Comparison of ENCODE assay signal across 11 mouse cellular contexts in the genomic region with DNA sequence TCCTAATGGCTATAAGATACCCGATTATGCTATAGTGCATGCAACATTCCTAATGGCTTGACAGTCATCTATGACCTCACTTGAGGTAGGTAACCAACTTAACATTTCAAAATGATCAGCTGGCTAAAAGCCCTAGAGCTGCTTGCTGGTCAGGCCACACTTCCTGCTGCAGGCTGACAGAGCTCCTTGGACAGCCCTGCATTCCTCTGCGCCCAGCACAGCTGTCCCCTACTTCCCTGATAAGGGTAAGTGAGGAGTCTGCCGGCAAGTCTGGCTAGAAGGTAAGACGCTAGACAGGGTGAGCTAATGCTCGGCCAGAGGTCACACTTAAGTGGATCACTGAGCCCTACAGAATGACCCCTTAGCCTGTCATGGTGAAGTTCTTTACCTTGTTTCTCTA. TPM values are rescaled to one million over a fixed set of nuclear protein-coding genes. Genes with fewer than 3 reads are reported as not detected.
A peak's percentile ranks its signal among the peaks of the same experiment; 100 is the strongest.
DNase-seq lines count a peak whose midpoint lies in the region; ATAC-seq and TF ChIP-seq lines count a peak whose summit lies in the region.
"Had no signal": no experiment of that assay in that cellular context is flagged by ENCODE, and none has a peak within 500 bp of the region (broad histone marks: within the 10 kb centered on the region; RNA-seq: fewer than 3 reads in every experiment).

No protein-coding gene starts in this region.

- DNase-seq in kidney, adult 2 months, result peak; percentile 23
- DNase-seq in kidney, adult 9 months, result no peak
- peak; percentile 54 for DNase-seq in lung, postnatal 0 days (ENCODE audit: low spot score)
- DNase-seq in lung, postnatal 36 days, result no peak
- DNase-seq in heart, postnatal 0 days (ENCODE audit: low spot score), result no peak
- peak; percentile 52 for DNase-seq in yolk sac, embryonic 10.5 days (ENCODE audit: low spot score)
- DNase-seq in left cerebral cortex, postnatal 25 days (ENCODE audit: low spot score in 2 of 2), result no peak
- DNase-seq: cerebellum, adult 11-12 months; spleen, adult 18-20 months had no signal

- H3K4me1 ChIP-seq in kidney, adult 2 months (ENCODE audit: control insufficient read depth, insufficient read depth, low read length), result 0 out of 2 replicates have a peak, but pooled peaks cover 6% of the 10 kb centered on the region
- peaks cover 20% of the 10 kb centered on the region for H3K4me1 ChIP-seq in lung, postnatal 0 days (ENCODE audit: insufficient read depth, low read depth, low read length)
- H3K4me1 ChIP-seq in heart, postnatal 0 days (ENCODE audit: control insufficient read depth, insufficient read depth), result peaks cover 37% of the 10 kb centered on the region

- no peak overlapping the region; the same call in 1 of the 2 replicates for H3K27ac ChIP-seq in kidney, adult 2 months (ENCODE audit: insufficient read depth, low read depth, low read length)
- no peak overlapping the region for H3K27ac ChIP-seq in lung, postnatal 0 days (ENCODE audit: low read length)
- peak overlapping the region; percentile 7 for H3K27ac ChIP-seq in heart, postnatal 0 days (ENCODE audit: low read depth)
- H3K27ac ChIP-seq: midbrain, embryonic 12.5 days; neural tube, embryonic 12.5 days had no signal

- no peak for TF ChIP-seq POLR2A in kidney, adult 2 months (IDR thresholded peaks at IDR 0.05; ENCODE audit: low read depth, low read length)

- no peaks in the 10 kb centered on the region for H3K27me3 ChIP-seq in kidney, adult 2 months (replicated peaks; ENCODE audit: control insufficient read depth, insufficient read depth, low read length)
- H3K27me3 ChIP-seq in lung, postnatal 0 days (replicated peaks; ENCODE audit: insufficient read depth, low read length), result no peaks in the 10 kb centered on the region
- no peaks in the 10 kb centered on the region for H3K27me3 ChIP-seq in heart, postnatal 0 days (ENCODE audit: control insufficient read depth, insufficient read depth, low read length)
- H3K27me3 ChIP-seq: midbrain, embryonic 12.5 days; neural tube, embryonic 12.5 days had no signal

- no peak for TF ChIP-seq CTCF in kidney, adult 2 months (conservative IDR thresholded peaks at IDR 0.05; ENCODE audit: insufficient read depth, insufficient read length, low read depth, low read length)
- TF ChIP-seq CTCF in lung, postnatal 0 days (IDR thresholded peaks at IDR 0.05), result no peak
- no peak for TF ChIP-seq CTCF in heart, postnatal 0 days (IDR thresholded peaks at IDR 0.05; ENCODE audit: low read depth)

- no peaks in the 10 kb centered on the region for H3K9me3 ChIP-seq in lung, postnatal 0 days (ENCODE audit: low read length)
- no peaks in the 10 kb centered on the region for H3K9me3 ChIP-seq in heart, postnatal 0 days (replicated peaks; ENCODE audit: control insufficient read depth, low read length)
- H3K9me3 ChIP-seq: midbrain, embryonic 12.5 days; neural tube, embryonic 12.5 days had no signal

- ATAC-seq in lung, postnatal 0 days, result peak; percentile 55
- ATAC-seq in heart, postnatal 0 days (ENCODE audit: insufficient read depth, low read depth), result 0 out of 2 replicates have a peak, but pooled peaks have one; percentile 32

- H3K4me3 ChIP-seq in kidney, adult 2 months (ENCODE audit: insufficient read depth, low read depth, low read length), result no peak overlapping the region
- H3K4me3 ChIP-seq in lung, postnatal 0 days (ENCODE audit: low read depth, low read length), result no peak overlapping the region
- no peak overlapping the region for H3K4me3 ChIP-seq in heart, postnatal 0 days (ENCODE audit: low read depth, low read length)
- H3K4me3 ChIP-seq: midbrain, embryonic 12.5 days; neural tube, embryonic 12.5 days had no signal

- no peak overlapping the region for H3K4me2 ChIP-seq in lung, postnatal 0 days (replicated peaks; ENCODE audit: low read depth, low read length)
- H3K4me2 ChIP-seq in heart, postnatal 0 days (ENCODE audit: low read depth, low read length), result no peak overlapping the region
- H3K4me2 ChIP-seq: midbrain, embryonic 12.5 days; neural tube, embryonic 12.5 days had no signal

- intact Hi-C loops in left cerebral cortex, postnatal 25 days (cut with DNase I), result no loop called here

- 42% methylated on average over 5 of the region's 5 CpGs for WGBS in kidney, adult 2 months
- 14% methylated on average over 5 of the region's 5 CpGs for WGBS in lung, postnatal 0 days
- WGBS in heart, postnatal 0 days, result 9% methylated on average over 5 of the region's 5 CpGs

- no peak overlapping the region for H3K9ac ChIP-seq in lung, postnatal 0 days (replicated peaks; ENCODE audit: low read depth)
- no peak overlapping the region for H3K9ac ChIP-seq in heart, postnatal 0 days (replicated peaks; ENCODE audit: low read depth, low read length)
- H3K9ac ChIP-seq: midbrain, embryonic 12.5 days; neural tube, embryonic 12.5 days had no signal

- no peaks in the 10 kb centered on the region for H3K36me3 ChIP-seq in kidney, adult 2 months (ENCODE audit: control insufficient read depth, insufficient read depth, low read length)
- H3K36me3 ChIP-seq in lung, postnatal 0 days (ENCODE audit: insufficient read depth, low read length), result no peaks in the 10 kb centered on the region
- no peaks in the 10 kb centered on the region for H3K36me3 ChIP-seq in heart, postnatal 0 days (replicated peaks; ENCODE audit: control insufficient read depth, insufficient read depth, low read length)
- H3K36me3 ChIP-seq: midbrain, embryonic 12.5 days; neural tube, embryonic 12.5 days had no signal

- TF ChIP-seq EP300 in lung, postnatal 0 days (IDR thresholded peaks at IDR 0.05), result no peak
- TF ChIP-seq EP300 in heart, postnatal 0 days (IDR thresholded peaks at IDR 0.05; ENCODE audit: low read depth), result no peak

RNA-seq across cellular contexts. Expression of gene Crtc3, which starts 52.8 kb away (rescaled TPM):
- 13.2 and 13.3 TPM in 2 replicates for polyA plus RNA-seq in kidney, adult 2 months (2012; rRNA removed)
- polyA plus RNA-seq in lung, postnatal 0 days (2015; fragmentation: Nextera tagmentation; extraction: Ambion mirVana), result 19.7 and 20.1 TPM in 2 replicates
- total RNA-seq in heart, postnatal 0 days (2014; rRNA removed; ENCODE audit: low replicate concordance), result 9.4 and 24.9 TPM in 2 replicates
- 10.5 and 11.4 TPM in 2 replicates for polyA plus RNA-seq in heart, postnatal 0 days (2015; fragmentation: Nextera tagmentation; extraction: Ambion mirVana)
- total RNA-seq in left cerebral cortex, postnatal 25 days (2021), result 10 to 100 TPM; 12.7 to 13.4 TPM

Comparison
In these comparisons a context has a peak if more than half of its experiments do, and no peak if none do; other contexts are left out.
1. DNase-seq: peak in kidney, adult 2 months (single experiment), lung, postnatal 0 days (single experiment) and yolk sac, embryonic 10.5 days (single experiment); none in kidney, adult 9 months (single experiment), lung, postnatal 36 days (single experiment), heart, postnatal 0 days (single experiment) and left cerebral cortex, postnatal 25 days (0 of 2).